Mouse (Mus musculus) cortical plate, adult 2 months (tissue): ENCODE measurements around the gene Hecw2. TPM values are rescaled to one million over a fixed set of nuclear protein-coding genes. Genes with fewer than 3 reads are reported as not detected.

Experiments
- H3K27ac ChIP-seq: fragments of 200-500 bp; 2 replicates; pipeline ENCODE4 v1.5.1; 2012; ENCODE audit warnings: low read length, control low read depth, inconsistent platforms; ENCODE audit not compliant: insufficient read depth
- H3K4me1 ChIP-seq: fragments of 200-500 bp; 2 replicates; pipeline ENCODE4 v1.6.1; 2011; ENCODE audit warnings: low read length; ENCODE audit not compliant: control insufficient read depth, insufficient read depth
- H3K4me3 ChIP-seq: fragments of 200-500 bp; 2 replicates; pipeline ENCODE4 v1.5.1; 2011; ENCODE audit warnings: mild to moderate bottlenecking, low read length, control low read depth; ENCODE audit not compliant: insufficient read depth
- CTCF ChIP-seq: fragments of 200-500 bp; IDR thresholded peaks from 2 replicates; pipeline ENCODE4 v1.5.1; 2011; ENCODE audit warnings: mild to moderate bottlenecking, control low read depth, low read length; ENCODE audit not compliant: insufficient read depth; ENCODE audit errors: extremely low read depth
- POLR2A ChIP-seq: fragments of 200-500 bp; IDR thresholded peaks from 2 replicates; pipeline ENCODE4 v1.6.1; 2011; ENCODE audit warnings: mild to moderate bottlenecking, low read length, control low read depth; ENCODE audit not compliant: insufficient read depth; ENCODE audit errors: extremely low read depth
- polyA plus RNA-seq: library from polyadenylated mRNA; depleted of rRNA; stranded (reverse); fragments of >200 nt; gene quantifications from 2 replicates; pipeline ENCODE4 v1.2.3, GENCODE M21; 2012

Hecw2 gene
- polyA plus RNA-seq, 1 experiment: 10.8 TPM

GRCm38 (mm10) chr1:54118342-54118973 lies 76.5 kb downstream of the Hecw2 start:
- no peak overlapping the region for H3K4me3 ChIP-seq
- H3K4me1 ChIP-seq: peaks cover 10% of the 10 kb centered on the region
- TF ChIP-seq POLR2A (no peak), CTCF (no peak)
- H3K27ac ChIP-seq: peak overlapping the region; percentile 84; the same call in 1 of the 2 replicates

- peaks cover 2% of the 10 kb centered on the region for H3K4me1 ChIP-seq
- TF ChIP-seq POLR2A: no peak
- TF ChIP-seq CTCF: no peak
- no peak overlapping the region for H3K27ac ChIP-seq
- H3K4me3 ChIP-seq: no peak overlapping the region
These were observed 83.9 kb downstream of the Hecw2 start for GRCm38 (mm10) chr1:54110920-54111605.

GRCm38 (mm10) chr1:54109255-54109654 lies 85.7 kb downstream of the Hecw2 start:
- no peak overlapping the region for H3K4me3 ChIP-seq
- no peak overlapping the region for H3K27ac ChIP-seq
- TF ChIP-seq POLR2A (no peak), CTCF (no peak)
- peaks cover 6% of the 10 kb centered on the region for H3K4me1 ChIP-seq

GRCm38 (mm10) chr1:54106756-54107155 lies 88.2 kb downstream of the Hecw2 start:
- Histone ChIP-seq H3K4me3 (no peak overlapping the region), H3K27ac (peak overlapping the region; percentile 7; the same call in 1 of the 2 replicates), H3K4me1 (peaks cover 6% of the 10 kb centered on the region)
- TF ChIP-seq CTCF: no peak
- TF ChIP-seq POLR2A: no peak

GRCm38 (mm10) chr1:54079708-54080107 lies 115.3 kb downstream of the Hecw2 start:
- TF ChIP-seq POLR2A: no peak
- TF ChIP-seq CTCF: no peak
- H3K27ac ChIP-seq: no peak overlapping the region
- H3K4me1 ChIP-seq: peaks cover 8% of the 10 kb centered on the region

GRCm38 (mm10) chr1:54074456-54074855 lies 120.5 kb downstream of the Hecw2 start:
- H3K4me3 ChIP-seq: no peak overlapping the region
- no peak for TF ChIP-seq POLR2A
- no peak for TF ChIP-seq CTCF
- peak overlapping the region; percentile 29; the same call in 1 of the 2 replicates for H3K27ac ChIP-seq
- H3K4me1 ChIP-seq: peaks cover 6% of the 10 kb centered on the region

More at GRCm38 (mm10) chr1:54079708-54080107, 115.3 kb downstream of the Hecw2 start:
- no peak overlapping the region for H3K4me3 ChIP-seq

- no peak overlapping the region for H3K27ac ChIP-seq
- H3K4me1 ChIP-seq: peaks cover 2% of the 10 kb centered on the region
- TF ChIP-seq CTCF (no peak), POLR2A (no peak)
These were observed 124.8 kb downstream of the Hecw2 start for GRCm38 (mm10) chr1:54070121-54070520.

GRCm38 (mm10) chr1:54068248-54068647 lies 126.7 kb downstream of the Hecw2 start:
- Histone ChIP-seq H3K4me1 (peaks cover 3% of the 10 kb centered on the region), H3K27ac (no peak overlapping the region), H3K4me3 (no peak overlapping the region)
- TF ChIP-seq CTCF: no peak
- no peak for TF ChIP-seq POLR2A

More at GRCm38 (mm10) chr1:54070121-54070520, 124.8 kb downstream of the Hecw2 start:
- no peak overlapping the region for H3K4me3 ChIP-seq

- Histone ChIP-seq H3K4me3 (no peak overlapping the region), H3K27ac (0 out of 2 replicates have a peak overlapping the region, but pooled peaks have one; percentile 63), H3K4me1 (peaks cover 3% of the 10 kb centered on the region)
- TF ChIP-seq CTCF (no peak), POLR2A (no peak)
These were observed 129.5 kb downstream of the Hecw2 start for GRCm38 (mm10) chr1:54065434-54065833.

- peaks cover 3% of the 10 kb centered on the region for H3K4me1 ChIP-seq
- no peak overlapping the region for H3K4me3 ChIP-seq
- TF ChIP-seq CTCF (no peak), POLR2A (no peak)
- no peak overlapping the region for H3K27ac ChIP-seq
These were observed 133.9 kb downstream of the Hecw2 start for GRCm38 (mm10) chr1:54061078-54061477.
